Mouse (Mus musculus) midbrain, postnatal 0 days (tissue): ENCODE data around the gene Slc9a1. TPM values are rescaled to one million over a fixed set of nuclear protein-coding genes. Genes with fewer than 3 reads are reported as not detected.

Source experiments
- ATAC-seq: fragments of 200-750 bp; cut with Nextera tagmentation; 2 replicates; pipeline ENCODE4 v1.8.0; 2017; ENCODE audit warnings: moderate number of reproducible peaks, mild to moderate bottlenecking, moderate TSS enrichment, moderate library complexity; ENCODE audit not compliant: low FRiP score
- DNase-seq: peaks from one replicate; pipeline ENCODE4 v3.0.0-alpha.2; 2015; ENCODE audit warnings: low spot score
- H3K27ac ChIP-seq: fragments of 300-500 bp; sonication (generic); 2 replicates; pipeline ENCODE4 v1.5.1; 2014; ENCODE audit warnings: low read depth, mild to moderate bottlenecking, low read length, mixed read lengths
- H3K27me3 ChIP-seq: fragments of 300-500 bp; sonication (generic); 2 replicates; pipeline ENCODE4 v1.6.1; 2014; ENCODE audit warnings: low read length, control low read depth, mixed read lengths; ENCODE audit not compliant: insufficient read depth
- H3K36me3 ChIP-seq: fragments of 300-500 bp; sonication (generic); 2 replicates; pipeline ENCODE4 v1.6.1; 2014; ENCODE audit warnings: low read length, control low read depth, mixed read lengths; ENCODE audit not compliant: insufficient read depth
- H3K4me1 ChIP-seq: fragments of 300-500 bp; sonication (generic); 2 replicates; pipeline ENCODE4 v1.6.1; 2014; ENCODE audit warnings: mild to moderate bottlenecking, control low read depth, antibody characterized with exemption, low read length, mixed read lengths; ENCODE audit not compliant: insufficient read depth
- H3K4me2 ChIP-seq: fragments of 300-500 bp; sonication (generic); 2 replicates; pipeline ENCODE4 v1.6.1; 2014; ENCODE audit warnings: low read depth, mild to moderate bottlenecking, low read length, mixed read lengths; ENCODE audit not compliant: poor library complexity, severe bottlenecking
- H3K4me3 ChIP-seq: fragments of 300-500 bp; sonication (generic); 2 replicates; pipeline ENCODE4 v1.5.1; 2014; ENCODE audit warnings: low read depth, mild to moderate bottlenecking, low read length, moderate library complexity
- H3K9ac ChIP-seq: fragments of 300-500 bp; sonication (generic); replicated peaks from 2 replicates; pipeline ENCODE4 v1.6.1; 2014; ENCODE audit warnings: mild to moderate bottlenecking, low read length, moderate library complexity, mixed read lengths; ENCODE audit not compliant: poor library complexity, severe bottlenecking
- H3K9me3 ChIP-seq: fragments of 300-500 bp; sonication (generic); 2 replicates; pipeline ENCODE4 v1.6.1; 2016; ENCODE audit warnings: low read length, control low read depth
- CTCF ChIP-seq: IDR thresholded peaks from 2 replicates; pipeline ENCODE4 v1.5.1; 2016; ENCODE audit warnings: antibody characterized with exemption, mild to moderate bottlenecking
- WGBS: fragments of 180-500 bp; shearing (Covaris S2); extraction: QIAGEN DNeasy Blood & Tissue Kit; methylation state at CpG from one replicate; pipeline ENCODE4 v1.1.7; 2014; 5-methylcytosine and 5-hydroxymethylcytosine counted together
- polyA plus RNA-seq: library from polyadenylated mRNA; unstranded; fragments of >200 nt; fragmentation: Nextera tagmentation; extraction: Ambion mirVana; gene quantifications from 2 replicates; pipeline ENCODE4 v1.2.1, GENCODE M21; 2015
- total RNA-seq: library from RNA; depleted of rRNA; stranded (reverse); fragments of >200 nt; gene quantifications from 2 replicates; pipeline ENCODE4 v1.2.3, GENCODE M21; 2014

The Slc9a1 gene
- total and polyA plus RNA-seq, 2 experiments from 2014 or later: 12.8 to 34.9 TPM

- H3K4me1 ChIP-seq: no peaks in the 10 kb centered on the region
- 88% methylated on average over 4 of the region's 4 CpGs for WGBS
- DNase-seq (no peak), ATAC-seq (no peak)
- H3K27me3 ChIP-seq: no peaks in the 10 kb centered on the region
- H3K36me3 ChIP-seq: no peaks in the 10 kb centered on the region
- no peak overlapping the region for H3K4me2 ChIP-seq
- H3K9ac ChIP-seq: no peak overlapping the region
- H3K27ac ChIP-seq: no peak overlapping the region
- H3K4me3 ChIP-seq: no peak overlapping the region
- H3K9me3 ChIP-seq: no peaks in the 10 kb centered on the region
- no peak for TF ChIP-seq CTCF
Measured at GRCm38 (mm10) chr4:133394981-133395573, 25.6 kb downstream of the Slc9a1 start.

DNA sequence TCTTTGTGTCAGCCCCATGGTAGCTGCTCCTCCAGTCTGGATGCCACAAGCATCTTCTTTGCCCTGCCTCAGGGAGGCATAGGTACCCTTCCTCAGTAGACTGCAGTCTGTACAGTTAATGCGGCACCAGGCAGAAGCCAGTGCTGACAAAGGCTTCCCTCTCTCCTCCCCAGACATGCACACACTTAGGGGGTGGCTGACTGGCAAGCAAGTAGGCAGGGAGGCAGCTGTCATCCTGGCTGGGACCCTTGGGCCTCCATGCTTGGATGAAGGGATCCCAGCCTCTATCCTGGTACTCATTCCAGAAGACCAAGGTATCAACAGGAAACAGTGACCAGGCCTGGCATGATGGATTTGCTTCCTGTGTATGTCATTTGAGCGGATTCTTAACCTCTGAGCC, 26.6 kb downstream of the Slc9a1 start:
- Histone ChIP-seq H3K4me3 (no peak overlapping the region), H3K9me3 (no peaks in the 10 kb centered on the region), H3K4me2 (no peak overlapping the region), H3K27me3 (no peaks in the 10 kb centered on the region), H3K36me3 (no peaks in the 10 kb centered on the region), H3K4me1 (no peaks in the 10 kb centered on the region), H3K9ac (no peak overlapping the region), H3K27ac (no peak overlapping the region)
- ATAC-seq (no peak), DNase-seq (no peak)
- WGBS: 81% methylated on average over 2 of the region's 2 CpGs
- TF ChIP-seq CTCF: no peak

DNA sequence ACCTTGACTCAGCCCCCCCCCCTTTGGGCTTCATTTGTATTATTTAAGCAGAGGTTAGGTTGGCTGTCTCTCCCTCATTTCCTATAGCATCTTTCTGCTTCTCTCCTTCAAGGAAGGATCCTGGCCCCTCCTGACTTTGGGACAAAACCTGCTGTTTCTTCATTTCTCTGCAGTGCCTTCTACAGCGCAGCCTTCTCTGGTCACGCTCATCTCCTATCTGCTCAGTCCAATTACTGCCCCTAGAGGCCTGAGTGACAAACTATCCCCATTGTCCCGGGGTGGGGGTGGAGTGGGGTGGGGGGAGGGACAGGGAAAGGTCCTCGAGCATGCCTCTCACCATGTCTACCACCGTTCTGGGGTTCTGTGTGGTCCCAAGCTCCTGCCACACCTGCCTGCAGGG, 27.8 kb downstream of the Slc9a1 start:
- TF ChIP-seq CTCF: no peak
- Histone ChIP-seq H3K27ac (no peak overlapping the region), H3K4me1 (no peaks in the 10 kb centered on the region), H3K9me3 (no peaks in the 10 kb centered on the region), H3K9ac (no peak overlapping the region), H3K27me3 (no peaks in the 10 kb centered on the region), H3K4me3 (no peak overlapping the region), H3K4me2 (no peak overlapping the region), H3K36me3 (no peaks in the 10 kb centered on the region)
- WGBS: 34% methylated on average over 5 of the region's 5 CpGs
- no peak for ATAC-seq
- no peak for DNase-seq

GRCm38 (mm10) chr4:133397961-133398360, 28.5 kb downstream of the Slc9a1 start:
- Histone ChIP-seq H3K9ac (no peak overlapping the region), H3K4me3 (no peak overlapping the region), H3K4me2 (no peak overlapping the region), H3K36me3 (no peaks in the 10 kb centered on the region), H3K27ac (no peak overlapping the region), H3K4me1 (no peaks in the 10 kb centered on the region), H3K9me3 (no peaks in the 10 kb centered on the region), H3K27me3 (no peaks in the 10 kb centered on the region)
- 81% methylated on average over 8 of the region's 8 CpGs for WGBS
- no peak for ATAC-seq
- TF ChIP-seq CTCF: no peak
- no peak for DNase-seq

- Histone ChIP-seq H3K27ac (no peak overlapping the region), H3K4me2 (no peak overlapping the region), H3K9me3 (no peaks in the 10 kb centered on the region), H3K4me1 (no peaks in the 10 kb centered on the region), H3K27me3 (no peaks in the 10 kb centered on the region), H3K36me3 (no peaks in the 10 kb centered on the region), H3K9ac (0 out of 2 replicates have a peak overlapping the region, but pooled peaks have one; percentile 13), H3K4me3 (no peak overlapping the region)
- DNase-seq (no peak), ATAC-seq (no peak)
- no peak for TF ChIP-seq CTCF
- 78% methylated on average over 5 of the region's 5 CpGs for WGBS
Measured at GRCm38 (mm10) chr4:133398619-133399018, 29.1 kb downstream of the Slc9a1 start.

GRCm38 (mm10) chr4:133399509-133399908, 30.0 kb downstream of the Slc9a1 start:
- ATAC-seq: no peak

More at GRCm38 (mm10) chr4:133399509-133399908, 30.0 kb downstream of the Slc9a1 start:
- DNase-seq: no peak
- H3K27ac ChIP-seq: no peak overlapping the region
- H3K36me3 ChIP-seq: no peaks in the 10 kb centered on the region
- H3K4me2 ChIP-seq: no peak overlapping the region
- no peaks in the 10 kb centered on the region for H3K27me3 ChIP-seq
- no peaks in the 10 kb centered on the region for H3K4me1 ChIP-seq
- TF ChIP-seq CTCF: no peak
- H3K4me3 ChIP-seq: no peak overlapping the region
- H3K9ac ChIP-seq: no peak overlapping the region
- H3K9me3 ChIP-seq: no peaks in the 10 kb centered on the region
- 90% methylated on average over 6 of the region's 6 CpGs for WGBS
